Mouse (Mus musculus): Measurements from ENCODE around the gene Ccdc9b.

DNA sequence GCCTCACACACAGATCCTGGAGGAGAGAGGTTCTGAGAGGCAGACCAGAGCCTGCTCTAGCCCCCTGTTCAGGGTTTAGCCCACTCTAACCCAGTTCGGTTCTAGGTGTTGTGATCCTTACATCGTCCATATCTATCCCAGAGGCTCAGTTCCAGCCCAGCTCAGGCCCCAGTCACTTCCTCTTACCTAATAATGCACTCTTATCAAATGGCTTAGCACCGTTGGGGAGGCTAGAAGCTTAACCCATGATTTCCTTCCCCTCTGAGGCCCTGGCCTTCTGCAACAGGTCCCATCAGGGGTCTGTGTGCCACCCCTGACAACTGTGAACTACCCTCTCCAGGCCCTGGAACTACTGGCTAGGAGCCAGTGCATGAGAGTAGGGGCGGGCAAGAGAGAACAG, 33.3 kb downstream of the Ccdc9b start:
- TF ChIP-seq GATA1 (IDR thresholded peaks at IDR 0.05; ENCODE audit: borderline replicate concordance, low read length) (no peak), FLI1 (IDR thresholded peaks at IDR 0.05; ENCODE audit: low read length) (no peak)

Measured in megakaryocyte, embryonic 14.5 days (primary cell).